Mouse (Mus musculus) hindbrain, embryonic 10.5 days (tissue): ENCODE data around the gene Gdf3. TPM values are rescaled to one million over a fixed set of nuclear protein-coding genes. Genes with fewer than 3 reads are reported as not detected.
"Not testable (repeated sequence)": the region's sequence is repeated elsewhere in the genome, so short reads cannot be mapped to it uniquely, and the experiment has no call there.

Source experiments
- DNase-seq: peaks from one replicate; pipeline ENCODE4 v3.0.0-alpha.2; 2017; ENCODE audit warnings: low spot score
- H3K27ac ChIP-seq: fragments of 300-500 bp; sonication (generic); 2 replicates; pipeline ENCODE4 v1.5.1; 2016; ENCODE audit warnings: mild to moderate bottlenecking, moderate library complexity
- H3K27me3 ChIP-seq: fragments of 300-500 bp; sonication (generic); 2 replicates; pipeline ENCODE4 v1.6.1; 2016; ENCODE audit warnings: mild to moderate bottlenecking; ENCODE audit not compliant: poor library complexity, insufficient read depth, severe bottlenecking
- H3K36me3 ChIP-seq: fragments of 300-500 bp; sonication (generic); 2 replicates; pipeline ENCODE4 v1.6.1; 2016; ENCODE audit warnings: mild to moderate bottlenecking, moderate library complexity
- H3K4me1 ChIP-seq: fragments of 300-500 bp; sonication (generic); replicated peaks from 2 replicates; pipeline ENCODE4 v1.6.1; 2016; ENCODE audit warnings: mild to moderate bottlenecking
- H3K4me3 ChIP-seq: fragments of 300-500 bp; sonication (generic); 2 replicates; pipeline ENCODE4 v1.5.1; 2016; ENCODE audit warnings: mild to moderate bottlenecking, moderate library complexity
- H3K9me3 ChIP-seq: fragments of 300-500 bp; sonication (generic); 2 replicates; pipeline ENCODE4 v1.6.1; 2016; ENCODE audit warnings: mild to moderate bottlenecking, moderate library complexity
- WGBS: fragments of 180-500 bp; shearing (Covaris S2); methylation state at CpG from one replicate; pipeline ENCODE4 v1.1.7; 2016; 5-methylcytosine and 5-hydroxymethylcytosine counted together
- polyA plus RNA-seq: library from polyadenylated mRNA; unstranded; fragments of >200 nt; fragmentation: Nextera tagmentation; extraction: Ambion mirVana; gene quantifications from 2 replicates; pipeline ENCODE4 v1.2.1, GENCODE M21; 2016

The Gdf3 gene
- polyA plus RNA-seq: 0.24 TPM in 1 of 2 replicates, not detected in the other

DNA sequence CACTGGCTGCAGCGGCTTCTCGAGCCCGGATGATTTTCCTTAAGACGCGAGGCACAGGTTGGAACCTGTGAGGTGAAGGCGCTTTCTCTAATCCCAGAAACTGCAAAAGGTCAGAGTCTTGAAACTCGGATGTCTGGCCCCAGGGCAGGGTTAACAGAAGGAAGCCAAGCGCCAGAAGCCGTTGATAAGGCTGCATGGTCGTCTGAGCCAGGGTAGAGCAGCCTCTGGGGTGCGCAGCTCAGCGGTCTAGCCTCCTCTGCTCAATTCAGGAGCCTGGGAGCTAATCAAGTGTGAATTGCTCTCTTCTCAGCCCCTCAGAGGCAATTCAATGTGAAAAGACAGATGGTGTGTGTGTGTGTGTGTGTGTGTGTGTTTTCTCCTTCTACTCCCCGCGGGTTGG is at the start of gene Gdf3:
Gdf3 (minus strand) TSS at position 317 of the 400 bp plus-strand sequence.
- Histone ChIP-seq H3K4me3 (no peak within 1 kb of the TSS), H3K9me3 (no peaks in the 10 kb centered on the region), H3K36me3 (no peaks in the 10 kb centered on the region), H3K27ac (no peak within 1 kb of the TSS), H3K4me1 (0 out of 2 replicates have a peak, but pooled peaks cover 2% of the 10 kb centered on the region), H3K27me3 (no peaks in the 10 kb centered on the region)
- no peak for DNase-seq
- WGBS: 61% methylated on average over 14 of the region's 14 CpGs

DNA sequence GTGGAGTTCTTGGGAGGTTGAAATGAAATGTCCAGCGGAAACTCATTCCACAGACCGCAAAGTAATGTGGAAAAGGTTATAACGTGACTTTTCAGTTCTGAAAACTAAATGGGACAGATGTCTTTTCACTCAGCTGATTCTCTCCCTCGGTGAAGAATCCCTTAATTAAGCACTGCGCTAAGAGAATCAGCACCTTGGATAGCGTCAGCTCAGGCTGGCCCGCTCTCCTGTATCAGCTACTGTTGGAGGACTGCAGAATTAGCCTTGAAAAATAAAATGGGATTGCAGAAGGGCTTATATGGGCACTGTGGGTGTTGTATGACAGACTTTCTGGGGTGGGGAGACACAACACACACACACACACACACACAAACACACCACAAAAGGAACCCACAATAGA is 49.7 kb upstream of the Gdf3 start:
- H3K36me3 ChIP-seq: no peaks in the 10 kb centered on the region
- DNase-seq: peak; percentile 27
- H3K4me1 ChIP-seq: 0 out of 2 replicates have a peak, but pooled peaks cover 3% of the 10 kb centered on the region
- no peaks in the 10 kb centered on the region for H3K9me3 ChIP-seq
- no peak overlapping the region for H3K27ac ChIP-seq
- H3K4me3 ChIP-seq: no peak overlapping the region
- peaks cover 27% of the 10 kb centered on the region for H3K27me3 ChIP-seq
- WGBS: 19% methylated on average over 7 of the region's 7 CpGs

DNA sequence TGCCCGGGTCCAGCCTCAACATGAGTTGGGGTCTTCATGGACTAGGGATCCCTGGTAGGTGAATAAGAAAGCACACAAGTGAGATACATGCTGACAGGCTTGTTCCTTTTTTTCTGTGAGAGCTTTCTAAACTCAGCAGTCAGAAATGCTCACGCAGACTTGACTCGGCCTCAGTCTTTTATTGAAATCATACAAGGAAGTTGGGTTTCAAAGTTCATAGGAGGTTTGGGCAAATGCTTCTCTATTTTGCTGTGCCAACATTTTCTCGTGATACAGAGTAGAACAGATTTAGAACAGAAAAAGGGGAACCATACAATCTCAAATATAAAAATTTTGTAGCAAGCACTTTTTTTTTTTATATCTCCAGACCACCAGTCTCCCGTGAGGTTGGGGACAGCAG is 47.7 kb upstream of the Gdf3 start:
- Histone ChIP-seq H3K4me1 (no peaks in the 10 kb centered on the region), H3K36me3 (no peaks in the 10 kb centered on the region), H3K4me3 (no peak overlapping the region), H3K27ac (no peak overlapping the region), H3K27me3 (peaks cover 16% of the 10 kb centered on the region), H3K9me3 (no peaks in the 10 kb centered on the region)
- DNase-seq: no peak
- 83% methylated on average over 5 of the region's 5 CpGs for WGBS

DNA sequence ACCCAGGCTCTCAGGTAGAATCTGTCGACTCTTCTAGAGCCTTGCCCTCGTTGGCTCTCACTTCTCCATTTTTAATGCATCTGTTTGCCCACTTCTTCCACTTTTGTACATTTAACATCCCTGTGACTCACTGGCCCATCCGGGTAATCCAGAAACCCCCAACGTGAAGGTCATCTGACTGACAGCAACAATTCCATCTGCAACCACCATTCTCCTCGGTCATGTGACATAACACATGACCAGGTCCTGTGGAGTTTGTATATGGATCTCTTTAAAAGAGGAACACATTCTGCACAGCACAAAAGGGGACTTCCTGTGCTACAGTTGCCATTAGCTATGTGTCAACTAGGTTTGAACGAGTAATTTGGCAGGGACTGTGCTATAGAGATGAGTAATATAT is 44.4 kb upstream of the Gdf3 start:
- H3K9me3 ChIP-seq: no peaks in the 10 kb centered on the region
- H3K4me3 ChIP-seq: no peak overlapping the region
- no peak overlapping the region for H3K27ac ChIP-seq
- no peaks in the 10 kb centered on the region for H3K27me3 ChIP-seq
- 83% methylated on average over 6 of the region's 6 CpGs for WGBS
- no peaks in the 10 kb centered on the region for H3K36me3 ChIP-seq
- no peaks in the 10 kb centered on the region for H3K4me1 ChIP-seq
- no peak for DNase-seq

DNA sequence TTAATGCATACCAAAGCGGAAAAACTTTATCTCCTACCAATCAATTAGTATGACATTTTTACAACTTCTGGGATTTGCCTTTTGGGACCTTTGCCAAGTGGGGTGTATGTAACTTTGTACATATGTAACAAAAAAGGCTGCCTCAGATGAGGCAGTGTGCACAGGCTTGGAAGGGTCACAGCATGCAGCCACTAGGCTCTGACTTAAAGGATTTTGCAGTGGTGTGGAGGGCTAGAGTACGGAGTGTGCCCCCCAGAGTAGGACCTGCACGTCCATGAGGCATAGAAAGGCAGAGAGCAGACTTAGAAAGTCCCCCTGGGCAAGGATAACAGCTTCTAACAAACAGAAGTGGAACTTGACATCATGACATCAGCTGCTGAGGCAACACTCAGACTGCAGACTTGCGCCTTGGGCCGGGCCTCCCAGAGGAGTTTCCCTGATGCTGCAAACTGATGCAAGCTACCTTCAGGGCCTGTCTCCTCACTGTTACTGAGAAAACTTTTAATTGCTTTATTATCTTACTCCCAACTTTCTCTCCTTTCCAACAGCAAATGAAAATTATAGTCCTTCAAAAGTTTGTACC is 40.6 kb upstream of the Gdf3 start:
- Histone ChIP-seq H3K4me3 (no peak overlapping the region), H3K36me3 (no peaks in the 10 kb centered on the region), H3K4me1 (no peaks in the 10 kb centered on the region), H3K27ac (no peak overlapping the region), H3K27me3 (no peaks in the 10 kb centered on the region), H3K9me3 (no peaks in the 10 kb centered on the region)
- 76% methylated on average over 5 of the region's 5 CpGs for WGBS
- DNase-seq: no peak

DNA sequence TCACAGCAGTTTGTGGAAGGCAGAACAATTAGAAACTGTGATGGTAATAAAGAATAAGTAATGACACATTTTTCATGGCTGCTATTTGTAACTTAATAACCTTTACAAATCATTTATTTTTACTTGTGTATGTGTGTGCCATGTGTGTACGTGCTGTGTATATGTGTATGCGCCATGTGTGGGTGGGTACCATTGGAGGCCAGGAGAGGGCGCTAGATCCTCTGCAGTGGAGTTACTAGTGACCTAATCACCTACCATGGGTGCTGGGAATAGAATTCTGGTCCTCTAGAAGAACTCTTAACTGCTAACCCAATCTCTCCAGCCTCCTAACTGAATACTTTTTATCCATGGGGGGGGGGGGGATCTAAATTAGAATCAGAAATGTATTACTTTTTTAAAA is 40.0 kb upstream of the Gdf3 start:
- WGBS: 84% methylated on average over 3 of the region's 3 CpGs
- H3K9me3 ChIP-seq: no peaks in the 10 kb centered on the region
- H3K4me3 ChIP-seq: no peak overlapping the region
- H3K27me3 ChIP-seq: no peaks in the 10 kb centered on the region
- no peak for DNase-seq
- H3K27ac ChIP-seq: no peak overlapping the region
- no peaks in the 10 kb centered on the region for H3K4me1 ChIP-seq
- H3K36me3 ChIP-seq: no peaks in the 10 kb centered on the region

DNA sequence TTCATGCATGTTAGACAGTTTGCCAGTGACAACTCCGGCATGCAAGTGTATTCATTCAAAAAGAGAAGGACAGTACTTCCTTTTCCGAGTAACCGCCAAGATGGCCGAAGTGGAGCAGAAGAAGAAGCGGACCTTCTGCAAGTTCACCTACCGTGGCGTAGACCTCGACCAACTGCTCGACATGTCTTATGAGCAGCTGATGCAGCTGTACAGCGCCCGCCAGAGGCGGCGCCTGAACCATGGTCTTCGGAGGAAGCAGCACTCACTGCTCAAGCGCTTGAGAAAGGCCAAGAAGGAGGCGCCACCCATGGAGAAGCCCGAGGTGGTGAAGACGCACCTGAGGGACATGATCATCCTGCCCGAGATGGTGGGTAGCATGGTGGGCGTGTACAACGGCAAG is 34.3 kb upstream of the Gdf3 start:
- H3K4me3 ChIP-seq, H3K27ac ChIP-seq, H3K4me1 ChIP-seq, H3K27me3 ChIP-seq, DNase-seq, H3K36me3 ChIP-seq, H3K9me3 ChIP-seq: not testable (repeated sequence)
- WGBS: 92% methylated on average over 21 of the region's 21 CpGs

DNA sequence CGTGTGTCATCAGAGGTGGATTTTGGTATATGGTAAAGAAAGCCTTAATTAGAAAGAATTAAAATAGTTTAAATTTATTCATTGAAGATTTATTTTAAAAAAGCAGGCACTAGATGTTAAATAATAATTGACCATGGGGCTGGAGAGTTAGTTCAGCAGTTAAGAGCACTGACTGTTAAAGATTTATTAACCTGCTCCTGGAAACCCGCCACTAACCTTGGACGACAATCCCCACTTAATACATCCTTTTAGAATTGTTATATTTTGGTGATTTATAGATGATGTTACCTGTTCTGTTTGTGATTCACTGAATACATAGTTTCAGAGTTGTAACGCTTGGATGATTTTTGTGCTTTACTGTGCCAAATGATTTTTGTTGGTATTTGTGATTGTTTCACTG is 27.7 kb upstream of the Gdf3 start:
- H3K9me3 ChIP-seq, H3K27ac ChIP-seq, H3K27me3 ChIP-seq, DNase-seq, H3K4me1 ChIP-seq, H3K36me3 ChIP-seq, H3K4me3 ChIP-seq: not testable (repeated sequence)
- WGBS: 93% methylated on average over 4 of the region's 4 CpGs

DNA sequence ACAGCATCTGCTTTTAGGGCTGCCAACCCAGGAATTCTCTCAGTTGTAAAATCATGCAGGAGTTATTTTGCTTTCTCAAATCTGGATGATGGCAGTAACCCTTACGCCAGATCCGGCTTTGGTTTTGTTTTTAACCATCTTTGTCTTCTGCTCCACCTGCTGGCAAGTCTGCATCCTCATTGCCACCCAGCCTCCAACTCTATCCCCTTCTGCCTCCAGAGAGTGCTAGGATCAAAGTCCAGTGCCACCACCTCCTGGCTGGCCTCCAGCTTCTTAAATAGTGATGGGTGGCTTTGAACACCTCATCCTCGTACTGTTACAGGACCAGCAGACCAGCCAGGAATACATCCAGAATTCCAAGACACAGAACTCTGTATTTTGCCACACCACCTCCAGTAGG is 26.8 kb upstream of the Gdf3 start:
- no peaks in the 10 kb centered on the region for H3K9me3 ChIP-seq
- no peak overlapping the region for H3K4me3 ChIP-seq
- H3K4me1 ChIP-seq: no peaks in the 10 kb centered on the region
- no peak overlapping the region for H3K27ac ChIP-seq
- no peaks in the 10 kb centered on the region for H3K36me3 ChIP-seq
- DNase-seq: no peak
- WGBS: 86% methylated on average over 3 of the region's 3 CpGs
- H3K27me3 ChIP-seq: no peaks in the 10 kb centered on the region

DNA sequence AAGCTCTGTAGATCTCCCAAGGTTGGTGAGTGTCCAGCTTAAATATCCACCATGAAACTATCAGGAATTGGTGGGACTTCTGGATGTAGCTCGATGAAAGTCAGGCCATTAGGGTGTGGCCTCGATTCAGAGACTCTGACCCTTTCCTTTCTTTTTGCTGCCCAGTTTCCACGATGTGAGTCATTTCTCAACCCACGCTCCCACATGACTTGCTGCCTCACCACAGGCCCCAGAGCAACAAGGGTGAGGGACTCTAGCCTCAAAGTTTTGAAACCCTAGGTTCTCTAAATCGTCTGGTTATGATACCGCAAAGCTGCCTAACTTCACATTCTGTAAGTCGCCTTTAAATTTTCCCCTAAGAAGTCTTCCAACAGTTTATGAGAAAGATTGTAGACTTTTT is 25.4 kb upstream of the Gdf3 start:
- 90% methylated on average over 7 of the region's 7 CpGs for WGBS

DNA sequence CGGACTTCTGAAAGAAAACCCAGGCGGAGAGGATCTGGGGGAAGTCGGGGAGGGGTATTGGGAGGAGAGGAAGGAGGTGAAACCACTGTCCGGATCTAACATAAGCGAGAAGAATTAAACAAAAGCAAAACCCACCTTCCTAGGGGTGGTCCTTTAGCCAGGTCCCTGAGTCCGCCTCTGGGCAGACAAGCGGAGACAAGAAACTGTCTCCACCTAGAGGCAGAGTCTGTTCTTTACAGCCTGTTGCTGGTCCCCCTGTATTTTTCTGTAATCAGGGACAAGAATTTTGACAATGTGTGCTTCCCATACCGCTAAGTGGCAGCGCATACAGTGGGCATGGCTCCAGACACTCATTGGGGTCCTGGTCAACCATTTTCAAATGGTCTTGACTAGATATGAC is 23.5 kb upstream of the Gdf3 start:
- Histone ChIP-seq H3K4me1 (no peaks in the 10 kb centered on the region), H3K36me3 (no peaks in the 10 kb centered on the region), H3K27me3 (no peaks in the 10 kb centered on the region; the same call in 1 of the 2 replicates), H3K9me3 (no peaks in the 10 kb centered on the region), H3K27ac (no peak overlapping the region), H3K4me3 (no peak overlapping the region)
- 53% methylated on average over 9 of the region's 9 CpGs for WGBS
- no peak for DNase-seq

More for the DNA sequence above, 25.4 kb upstream of the Gdf3 start:
- Histone ChIP-seq H3K4me1 (no peaks in the 10 kb centered on the region), H3K36me3 (no peaks in the 10 kb centered on the region), H3K27me3 (no peaks in the 10 kb centered on the region), H3K9me3 (no peaks in the 10 kb centered on the region), H3K27ac (no peak overlapping the region), H3K4me3 (no peak overlapping the region)
- DNase-seq: no peak

DNA sequence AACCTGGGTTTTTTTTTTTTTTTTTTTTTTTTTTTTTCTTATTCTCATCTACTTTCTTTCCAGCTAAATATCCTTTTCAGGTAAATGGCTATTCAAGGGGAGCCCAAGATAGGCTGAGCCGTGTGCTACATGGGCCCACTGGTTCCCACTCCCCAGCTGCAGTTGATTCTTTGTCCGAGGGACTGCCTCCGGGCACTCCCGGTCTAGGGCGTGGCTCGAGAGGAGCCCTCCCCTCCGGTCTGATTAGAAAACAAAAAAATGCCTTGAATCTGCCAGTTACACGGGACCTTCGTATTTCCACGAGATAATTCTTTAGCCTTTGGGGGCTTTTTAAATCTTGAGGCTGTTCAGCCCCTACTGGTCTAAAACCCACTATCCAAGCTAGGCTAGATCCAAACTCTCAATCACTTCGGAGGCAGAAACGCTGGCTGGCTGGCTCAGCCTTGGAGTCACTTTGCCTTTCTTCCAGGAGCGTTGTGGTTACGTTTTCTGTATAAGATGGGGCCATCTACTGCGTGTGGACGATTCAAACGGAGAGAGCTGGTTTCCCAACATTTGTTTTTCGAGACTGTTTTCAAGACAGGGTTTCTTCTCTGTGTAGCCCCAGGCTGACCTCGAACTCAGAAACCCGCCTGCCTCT is 17.7 kb upstream of the Gdf3 start:
- no peak overlapping the region for H3K27ac ChIP-seq
- H3K9me3 ChIP-seq: no peaks in the 10 kb centered on the region
- H3K27me3 ChIP-seq: peaks cover 8% of the 10 kb centered on the region
- peak overlapping the region; percentile 14 for H3K4me3 ChIP-seq
- no peaks in the 10 kb centered on the region for H3K36me3 ChIP-seq
- DNase-seq: peak; percentile 8
- 38% methylated on average over 20 of the region's 20 CpGs for WGBS
- H3K4me1 ChIP-seq: no peaks in the 10 kb centered on the region

DNA sequence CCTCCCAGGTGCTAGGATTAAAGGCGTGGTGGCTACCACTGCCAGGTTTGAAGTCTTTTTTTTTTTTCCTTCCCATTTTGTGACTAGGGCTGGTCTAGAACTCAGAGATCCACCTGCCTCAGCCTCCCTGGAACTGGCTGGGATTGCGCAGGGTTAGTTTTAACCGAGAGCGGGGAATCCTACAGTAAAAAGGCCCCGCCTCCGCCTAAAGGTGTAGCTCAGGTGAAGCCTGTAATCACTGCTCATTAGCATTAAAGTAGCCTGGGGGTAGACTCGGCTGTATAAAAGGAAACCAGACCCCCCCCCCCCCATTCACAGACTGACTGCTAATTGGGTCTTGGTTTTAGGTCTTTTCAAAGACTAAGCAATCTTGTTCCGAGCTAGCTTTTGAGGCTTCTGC is 16.2 kb upstream of the Gdf3 start, which contains the start of gene Dppa3:
Dppa3 (plus strand) TSS at position 301 of the 400 bp plus-strand sequence.
- Histone ChIP-seq H3K27me3 (peaks cover 8% of the 10 kb centered on the region), H3K4me3 (no peak within 1 kb of the TSS), H3K4me1 (no peaks in the 10 kb centered on the region), H3K36me3 (no peaks in the 10 kb centered on the region), H3K27ac (no peak within 1 kb of the TSS), H3K9me3 (no peaks in the 10 kb centered on the region)
- no peak for DNase-seq
- WGBS: 88% methylated on average over 8 of the region's 8 CpGs
